Mouse (Mus musculus) CD4-positive naive resting alpha-beta T cell, adult 76 days (primary cell): ENCODE data around the gene Tor3a. TPM values are rescaled to one million over a fixed set of nuclear protein-coding genes. Genes with fewer than 3 reads are reported as not detected.

Source experiments
- total RNA-seq: library from RNA; stranded (reverse); gene quantifications from one replicate; pipeline ENCODE4 v1.2.4, GENCODE M21; 2023

Tor3a gene
- 10.1 TPM for total RNA-seq

GRCm38 (mm10) chr1:156674195-156675000, at the start of gene Tor3a:
Tor3a (minus strand) TSS chr1:156674356.

GRCm38 (mm10) chr1:156718950-156719805, 45.0 kb upstream of the Tor3a start, which contains the start of gene Fam20b:
Fam20b (minus strand) TSS chr1:156719086.

Other genes with a start within 250 kb of the Tor3a start
- gene Soat1, start 200.0 kb downstream of the Tor3a start, total RNA-seq, result 31.6 TPM
- 22.2 TPM for gene Gm10031, start 150.3 kb downstream of the Tor3a start, total RNA-seq
- 76.1 TPM for gene Abl2, start 115.6 kb downstream of the Tor3a start, total RNA-seq
- gene Fam20b, start 44.7 kb upstream of the Tor3a start, total RNA-seq, result 16.5 TPM
- gene Angptl1, start 164.2 kb upstream of the Tor3a start, total RNA-seq, result not detected